Comparison of ENCODE assay signal across 18 mouse cellular contexts in genomic region chr2:164898008-164898407, GRCm38 (mm10).
"Had no signal": no experiment of that assay in that cellular context is flagged by ENCODE, and none has a peak within 500 bp of the region (broad histone marks: within the 10 kb centered on the region; RNA-seq: fewer than 3 reads in every experiment).

No protein-coding gene starts in this region.

- H3K4me3 ChIP-seq: intestine, embryonic 15.5 days; limb, embryonic 10.5 days; limb, embryonic 13.5 days; liver, embryonic 12.5 days; liver, embryonic 15.5 days; midbrain, embryonic 12.5 days; midbrain, embryonic 15.5 days; neural tube, embryonic 12.5 days; neural tube, embryonic 15.5 days; stomach, embryonic 15.5 days had no signal

- H3K27ac ChIP-seq: intestine, embryonic 15.5 days; kidney, postnatal 0 days; limb, embryonic 10.5 days; limb, embryonic 13.5 days; liver, embryonic 12.5 days; liver, embryonic 15.5 days; macrophage; midbrain, embryonic 12.5 days; midbrain, embryonic 15.5 days; neural tube, embryonic 12.5 days; neural tube, embryonic 15.5 days; stomach, embryonic 15.5 days had no signal

- DNase-seq: kidney, adult 11 months; liver; lung, adult 18-20 months; lung, postnatal 14 days; right cerebral cortex, adult 18-20 months; right cerebral cortex, postnatal 25 days had no signal

- ATAC-seq: intestine, embryonic 15.5 days; liver, embryonic 12.5 days; midbrain, embryonic 15.5 days had no signal
